Mouse (Mus musculus) stomach, adult 2 months (tissue): ENCODE data around the gene Acat3. TPM values are rescaled to one million over a fixed set of nuclear protein-coding genes. Genes with fewer than 3 reads are reported as not detected.

Source experiments
- polyA plus RNA-seq: library from polyadenylated mRNA; depleted of rRNA; stranded (reverse); fragments of >200 nt; gene quantifications from 2 replicates; pipeline ENCODE4 v1.2.3, GENCODE M21; 2012; rRNA removed

The Acat3 gene
- 0.09 TPM in 1 of 2 replicates, not detected in the other for polyA plus RNA-seq

GRCm38 (mm10) chr17:12940151-12940805 lies at the start of gene Acat3:
TSS of gene Acat3 (minus strand) at chr17:12940600.

DNA sequence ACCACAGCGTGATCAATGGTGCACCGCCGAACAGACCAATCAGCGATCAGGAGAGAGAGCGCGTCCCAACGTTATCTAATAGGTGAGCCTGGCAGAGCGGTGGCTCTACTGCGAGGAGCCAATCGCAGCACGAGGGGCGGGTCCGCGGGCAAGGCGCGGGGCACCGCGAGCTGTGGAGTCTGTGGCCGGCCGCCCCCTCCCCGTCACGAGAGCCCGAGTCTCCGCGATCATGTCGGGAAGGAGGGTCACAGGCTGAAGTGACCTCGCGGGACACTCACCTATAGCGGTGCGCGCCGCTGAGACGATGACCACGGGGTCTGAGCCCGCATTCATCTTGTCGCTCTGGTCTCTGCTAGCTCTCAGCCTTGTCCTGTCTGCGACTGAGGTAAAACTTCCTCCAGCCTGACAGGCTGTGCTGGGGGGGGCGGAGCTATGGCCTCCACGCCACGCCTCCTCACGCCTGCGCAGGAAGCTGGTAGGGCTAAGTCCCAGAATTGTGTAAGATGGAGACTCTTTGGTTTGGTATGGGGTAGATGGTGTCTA lies 20.0 kb upstream of the Acat3 start, which contains the start of gene Acat2:
TSS of gene Acat2 (minus strand) at position 417 of the 543 bp plus-strand sequence.

DNA sequence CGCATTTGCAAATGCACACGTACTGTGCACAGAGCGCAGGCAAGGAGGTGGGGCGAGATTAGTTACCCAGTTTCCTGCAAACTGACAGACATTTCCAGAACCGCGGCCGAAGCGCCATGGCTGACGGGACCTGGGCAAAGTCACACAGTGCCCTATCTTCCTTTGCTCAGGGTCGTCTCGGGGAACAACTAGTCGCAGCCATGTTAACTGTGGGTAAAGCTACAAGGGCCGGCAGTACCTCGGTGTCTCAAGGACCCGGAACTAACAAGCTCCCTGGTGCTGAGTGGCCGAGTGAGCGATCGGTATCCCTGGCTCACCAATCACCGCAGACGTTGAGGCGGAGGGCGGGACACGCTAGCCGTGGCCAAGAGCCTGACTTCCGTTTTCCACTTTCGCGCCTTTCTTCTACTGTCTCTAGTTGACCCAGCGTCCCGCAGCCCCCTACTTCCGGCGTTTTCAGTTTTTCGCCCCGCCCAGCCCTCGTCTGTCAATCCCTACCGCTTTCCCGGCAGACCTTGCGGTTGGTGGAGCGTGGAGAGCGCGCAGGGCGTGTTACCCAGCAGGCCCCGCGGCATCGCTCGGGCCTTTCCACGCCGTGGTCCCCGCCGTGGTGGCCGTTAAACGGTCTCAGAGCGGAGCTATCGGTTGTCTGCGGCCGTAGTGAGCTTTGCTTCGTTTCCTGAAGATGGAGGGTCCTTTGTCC lies 24.4 kb downstream of the Acat3 start, which contains the start of gene Mrpl18:
TSS of gene Mrpl18 (minus strand) at position 465 of the 703 bp plus-strand sequence.

GRCm38 (mm10) chr17:12915488-12915880 lies 24.9 kb downstream of the Acat3 start, which contains the start of gene Tcp1:
TSS of gene Tcp1 (plus strand) at chr17:12915701.

GRCm38 (mm10) chr17:12909361-12910280 lies 30.8 kb downstream of the Acat3 start, which contains the start of gene Pnldc1:
TSS of gene Pnldc1 (minus strand) at chr17:12910230.

DNA sequence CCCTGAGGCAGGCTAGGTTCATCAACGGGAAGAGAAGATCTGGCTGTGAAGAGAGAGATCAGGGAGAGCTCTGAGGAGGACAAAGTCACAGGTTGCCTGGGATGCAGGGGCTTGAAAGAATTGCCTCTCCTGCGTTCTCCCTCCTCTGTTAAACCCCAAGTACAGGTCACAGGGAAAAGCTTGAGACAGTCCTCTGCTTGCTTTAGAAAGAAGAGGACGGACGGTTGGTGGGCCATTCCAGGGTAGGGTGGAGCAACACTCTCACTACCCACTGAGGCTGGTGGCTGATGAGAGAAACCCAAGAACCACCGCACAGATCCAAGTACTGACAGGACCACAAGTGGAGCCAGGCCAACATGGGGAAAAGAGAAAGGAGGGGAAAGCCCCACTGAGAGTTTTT lies 64.7 kb downstream of the Acat3 start, which contains the start of gene Mrgprh:
TSS of gene Mrgprh (plus strand) at position 301 of the 400 bp plus-strand sequence.

Other genes starting within 250 kb of the Acat3 start
- 6.3 and 7.0 TPM in 2 replicates for gene Igf2r, start 170.9 kb downstream of the Acat3 start, polyA plus RNA-seq
- 0.05 TPM in 1 of 2 replicates, not detected in the other for gene Mas1, start 72.5 kb downstream of the Acat3 start, polyA plus RNA-seq
- 0.05 and 0.10 TPM in 2 replicates for gene Mrgprh, start 64.6 kb downstream of the Acat3 start, polyA plus RNA-seq
- gene Pnldc1, start 30.4 kb downstream of the Acat3 start, polyA plus RNA-seq = 0.21 and 0.35 TPM in 2 replicates
- gene Tcp1, start 24.9 kb downstream of the Acat3 start, polyA plus RNA-seq = 11.3 and 13.8 TPM in 2 replicates
- 11.7 and 12.8 TPM in 2 replicates for gene Mrpl18, start 24.3 kb downstream of the Acat3 start, polyA plus RNA-seq
- gene Acat2, start 20.1 kb upstream of the Acat3 start, polyA plus RNA-seq = 2.6 and 3.9 TPM in 2 replicates
- 4.1 TPM in 2 replicates for gene Wtap, start 53.6 kb upstream of the Acat3 start, polyA plus RNA-seq
- 221 and 432 TPM in 2 replicates for gene Sod2, start 66.2 kb upstream of the Acat3 start, polyA plus RNA-seq
- not detected in 2 replicates for gene Gpr31b, start 111.7 kb upstream of the Acat3 start, polyA plus RNA-seq
- gene Tcp10b, start 120.5 kb upstream of the Acat3 start, polyA plus RNA-seq = 0.02 TPM in 1 of 2 replicates, not detected in the other
- 0.03 TPM in 1 of 2 replicates, not detected in the other for gene Unc93a, start 191.2 kb upstream of the Acat3 start, polyA plus RNA-seq